Mouse (Mus musculus): ENCODE results near the gene Ssr1. TPM values are rescaled to one million over a fixed set of nuclear protein-coding genes. Genes with fewer than 3 reads are reported as not detected.

The Ssr1 gene
- polyA plus RNA-seq, 1 experiment from 2014 or later, result 116 TPM

DNA sequence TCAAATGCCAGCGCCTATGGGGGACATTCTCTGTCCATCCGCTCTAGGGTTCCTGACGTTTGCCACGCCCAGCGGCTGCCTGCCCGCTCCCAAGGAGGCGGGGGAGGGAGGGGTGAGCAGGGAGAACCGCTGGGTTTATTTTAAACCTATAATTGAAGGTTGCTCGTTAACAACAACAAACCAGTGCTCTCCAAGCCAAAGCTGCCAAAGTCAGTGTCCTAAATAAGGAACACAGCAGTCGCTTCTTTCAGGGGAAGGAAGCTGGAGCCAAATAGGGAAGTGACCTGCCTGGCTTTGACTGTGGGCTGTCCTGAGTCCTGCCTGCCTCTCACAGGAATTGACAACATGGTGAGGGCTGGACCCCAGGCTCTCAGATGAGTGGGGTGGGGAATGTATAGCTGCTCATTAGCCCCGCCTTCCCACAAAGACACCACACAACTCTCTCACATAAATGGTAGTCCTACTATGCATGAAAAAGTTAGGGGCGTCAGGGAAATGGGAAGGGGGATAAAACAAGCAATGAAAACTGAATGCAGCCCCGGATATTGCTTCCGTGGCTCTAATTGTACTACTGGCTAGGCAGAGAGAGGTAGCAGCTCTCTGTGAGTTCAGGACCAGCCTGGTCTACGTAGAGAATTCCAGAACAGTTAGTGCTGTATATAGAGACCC lies 34.6 kb downstream of the Ssr1 start:
- peaks cover 9% of the 10 kb centered on the region for H3K4me1 ChIP-seq
- 78% methylated on average over 15 of the region's 15 CpGs for WGBS
- H3K4me3 ChIP-seq, result no peak overlapping the region
- H3K36me3 ChIP-seq, result no peaks in the 10 kb centered on the region
- no peaks in the 10 kb centered on the region for H3K9me3 ChIP-seq (replicated peaks)
- no peak overlapping the region for H3K27ac ChIP-seq (replicated peaks)
- peaks cover 7% of the 10 kb centered on the region for H3K27me3 ChIP-seq (ENCODE audit: low read depth, poor library complexity, severe bottlenecking)
- no peak for DNase-seq (ENCODE audit: low spot score)

DNA sequence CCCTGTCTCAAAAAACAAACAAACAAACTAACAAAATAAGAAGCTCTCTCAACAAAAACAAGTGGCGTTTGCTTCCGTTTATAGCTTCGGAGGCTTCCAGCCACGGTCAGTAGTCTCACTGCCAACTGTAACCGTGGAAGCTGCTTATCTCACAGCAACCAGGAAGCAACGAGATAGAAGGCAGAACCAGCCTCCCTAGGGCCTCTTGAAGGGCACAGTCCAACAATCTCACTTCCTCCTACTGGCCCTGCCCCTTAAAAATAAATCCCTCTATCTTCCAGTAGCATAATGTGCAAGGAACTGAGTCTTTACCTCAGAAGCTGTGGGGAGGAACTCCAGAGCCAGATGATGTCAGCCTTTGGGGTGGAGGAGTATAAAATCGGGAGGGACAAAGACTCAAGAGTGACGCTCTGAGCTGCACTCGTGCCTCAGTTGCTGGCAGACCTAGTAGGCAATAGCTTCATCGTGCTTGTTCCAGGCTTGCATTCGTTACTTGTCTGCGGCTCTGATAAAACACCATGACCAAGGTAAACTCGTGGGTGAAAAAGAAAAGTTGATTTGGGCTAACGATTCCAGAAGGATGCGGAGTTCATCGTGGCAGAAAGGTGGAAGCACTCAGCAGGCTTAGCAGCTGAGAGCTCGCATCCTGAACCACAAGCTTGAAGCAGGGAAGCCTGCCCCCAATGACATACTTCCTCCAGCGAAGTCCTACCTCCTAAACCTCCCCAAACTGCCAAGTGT lies 35.3 kb downstream of the Ssr1 start:
- Histone ChIP-seq H3K27ac (replicated peaks) (no peak overlapping the region), H3K4me1 (peaks cover 2% of the 10 kb centered on the region), H3K36me3 (no peaks in the 10 kb centered on the region), H3K27me3 (ENCODE audit: low read depth, poor library complexity, severe bottlenecking) (no peaks in the 10 kb centered on the region), H3K4me3 (no peak overlapping the region), H3K9me3 (replicated peaks) (no peaks in the 10 kb centered on the region)
- DNase-seq (ENCODE audit: low spot score), result no peak
- 90% methylated on average over 18 of the region's 18 CpGs for WGBS

DNA sequence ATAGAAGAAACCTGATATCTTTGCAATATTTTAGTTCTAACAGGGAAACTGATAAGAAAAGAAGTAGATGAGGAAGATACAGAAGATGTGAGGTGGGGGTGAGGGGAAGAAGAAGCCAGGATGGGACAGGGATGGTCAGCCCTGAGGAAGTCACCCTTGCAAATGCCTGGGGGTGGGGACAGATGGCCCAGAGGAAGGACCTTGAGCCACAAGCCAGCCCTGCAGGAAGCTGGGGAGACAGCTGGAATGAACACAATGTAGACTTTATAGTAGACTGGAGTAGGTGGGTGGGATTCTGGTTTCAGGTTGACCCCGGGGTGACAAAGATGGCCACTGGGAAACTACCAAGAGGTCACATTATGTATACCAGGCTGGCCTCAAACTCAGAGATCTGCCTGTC lies 39.7 kb downstream of the Ssr1 start:
- 100% methylated on average over 1 of the region's 1 CpGs for WGBS

DNA sequence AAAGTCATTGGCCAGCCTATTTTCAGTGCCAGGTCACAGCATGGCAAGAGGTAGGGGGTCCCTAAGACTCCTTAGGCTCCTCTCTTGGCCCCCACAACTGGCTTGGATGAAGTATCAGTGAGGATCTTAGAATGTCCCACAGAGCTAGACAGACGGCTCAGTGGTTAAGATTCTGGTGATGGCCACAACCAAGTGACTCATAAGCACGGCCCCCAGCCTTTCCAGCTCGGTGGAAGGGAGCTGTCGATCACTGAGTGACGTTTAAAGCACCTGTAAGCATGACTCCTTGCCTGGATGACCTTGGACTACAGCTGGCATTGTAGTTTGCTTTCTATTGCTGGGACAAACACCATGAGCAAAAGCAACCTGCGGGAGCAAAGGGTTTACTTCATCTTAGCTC lies 41.0 kb downstream of the Ssr1 start:
- Histone ChIP-seq H3K4me3 (no peak overlapping the region), H3K36me3 (peaks cover 25% of the 10 kb centered on the region), H3K27me3 (ENCODE audit: low read depth, poor library complexity, severe bottlenecking) (no peaks in the 10 kb centered on the region), H3K27ac (replicated peaks) (no peak overlapping the region), H3K4me1 (0 out of 2 replicates have a peak, but pooled peaks cover 4% of the 10 kb centered on the region), H3K9me3 (replicated peaks) (no peaks in the 10 kb centered on the region)
- no peak for DNase-seq (ENCODE audit: low spot score)
- 87% methylated on average over 6 of the region's 6 CpGs for WGBS

More for the DNA sequence above, 39.7 kb downstream of the Ssr1 start:
- Histone ChIP-seq H3K4me1 (no peaks in the 10 kb centered on the region), H3K27me3 (ENCODE audit: low read depth, poor library complexity, severe bottlenecking) (no peaks in the 10 kb centered on the region), H3K9me3 (replicated peaks) (no peaks in the 10 kb centered on the region), H3K27ac (replicated peaks) (no peak overlapping the region), H3K36me3 (peaks cover 12% of the 10 kb centered on the region), H3K4me3 (no peak overlapping the region)
- no peak for DNase-seq (ENCODE audit: low spot score)

DNA sequence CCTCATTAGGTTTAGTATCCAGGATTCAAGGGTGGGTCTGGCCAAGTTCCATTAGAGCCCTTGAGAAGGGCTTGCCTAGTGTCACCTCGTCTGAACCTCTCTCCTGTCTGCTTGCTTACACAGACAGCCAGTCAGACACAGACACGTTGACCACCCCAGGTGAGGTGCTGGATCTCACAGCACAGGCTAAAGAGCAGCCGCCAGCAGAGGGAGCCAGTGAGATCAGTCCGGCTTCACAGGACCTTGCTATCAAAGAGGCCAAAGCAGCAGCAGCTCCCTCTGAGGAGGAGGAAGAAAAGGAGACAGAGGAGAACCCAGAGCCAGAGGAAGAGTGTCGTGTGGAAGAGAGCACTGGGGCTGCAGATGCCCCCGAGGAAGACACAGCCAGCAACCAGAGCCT lies 47.3 kb downstream of the Ssr1 start:
- Histone ChIP-seq H3K36me3 (peaks cover 38% of the 10 kb centered on the region), H3K4me3 (no peak overlapping the region), H3K9me3 (replicated peaks) (no peaks in the 10 kb centered on the region), H3K27me3 (ENCODE audit: low read depth, poor library complexity, severe bottlenecking) (no peaks in the 10 kb centered on the region), H3K4me1 (peaks cover 10% of the 10 kb centered on the region), H3K27ac (replicated peaks) (no peak overlapping the region)
- 24% methylated on average over 6 of the region's 6 CpGs for WGBS
- DNase-seq (ENCODE audit: low spot score), result peak; percentile 77

DNA sequence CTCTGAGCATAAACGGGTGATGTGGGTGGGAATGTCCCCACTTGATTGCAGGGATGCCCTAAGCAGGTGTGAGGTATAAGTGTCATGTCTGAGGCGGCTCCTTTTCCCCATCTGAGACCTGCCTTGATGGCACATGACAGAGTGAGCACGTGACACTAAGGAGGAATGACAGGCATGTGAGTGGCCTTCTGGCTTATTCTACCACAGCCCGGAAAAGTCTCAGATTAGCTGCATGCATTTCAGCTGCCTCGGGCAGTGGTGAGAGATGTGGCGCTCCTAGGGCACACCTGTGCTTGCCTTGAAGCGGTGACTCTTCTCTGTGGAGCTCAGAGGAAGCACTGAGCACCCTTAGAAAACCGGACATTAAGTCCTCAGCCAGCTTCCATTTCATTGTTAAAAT lies 48.6 kb downstream of the Ssr1 start:
- H3K4me1 ChIP-seq, result peaks cover 19% of the 10 kb centered on the region
- peaks cover 37% of the 10 kb centered on the region for H3K36me3 ChIP-seq
- no peaks in the 10 kb centered on the region for H3K9me3 ChIP-seq (replicated peaks)
- DNase-seq (ENCODE audit: low spot score), result no peak
- H3K27me3 ChIP-seq (ENCODE audit: low read depth, poor library complexity, severe bottlenecking), result no peaks in the 10 kb centered on the region
- H3K27ac ChIP-seq (replicated peaks), result no peak overlapping the region
- H3K4me3 ChIP-seq, result no peak overlapping the region
- WGBS, result 82% methylated on average over 8 of the region's 8 CpGs

DNA sequence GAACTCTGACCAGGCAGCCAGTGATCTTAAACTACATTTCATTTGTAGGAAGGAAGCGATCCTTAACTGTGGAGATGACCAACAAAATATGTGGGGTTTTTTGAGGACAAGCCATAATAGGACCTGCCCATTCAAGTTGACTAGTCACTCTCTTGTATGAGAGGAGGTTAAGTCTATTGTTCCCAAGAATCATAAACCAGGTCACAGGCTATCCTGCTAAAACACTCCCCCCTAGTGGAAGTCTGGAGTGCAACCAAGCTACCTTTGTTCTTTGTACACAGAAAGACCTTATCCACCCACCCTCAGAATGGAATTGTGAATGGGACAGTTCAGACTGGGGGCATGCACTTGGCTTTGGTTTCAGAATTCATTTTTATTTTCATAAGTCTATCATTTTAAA lies 49.7 kb downstream of the Ssr1 start:
- Histone ChIP-seq H3K27ac (replicated peaks) (no peak overlapping the region), H3K9me3 (replicated peaks) (no peaks in the 10 kb centered on the region), H3K27me3 (ENCODE audit: low read depth, poor library complexity, severe bottlenecking) (no peaks in the 10 kb centered on the region), H3K4me1 (peaks cover 19% of the 10 kb centered on the region), H3K36me3 (peaks cover 26% of the 10 kb centered on the region), H3K4me3 (no peak overlapping the region)
- no peak for DNase-seq (ENCODE audit: low spot score)
- 83% methylated on average over 1 of the region's 1 CpGs for WGBS

DNA sequence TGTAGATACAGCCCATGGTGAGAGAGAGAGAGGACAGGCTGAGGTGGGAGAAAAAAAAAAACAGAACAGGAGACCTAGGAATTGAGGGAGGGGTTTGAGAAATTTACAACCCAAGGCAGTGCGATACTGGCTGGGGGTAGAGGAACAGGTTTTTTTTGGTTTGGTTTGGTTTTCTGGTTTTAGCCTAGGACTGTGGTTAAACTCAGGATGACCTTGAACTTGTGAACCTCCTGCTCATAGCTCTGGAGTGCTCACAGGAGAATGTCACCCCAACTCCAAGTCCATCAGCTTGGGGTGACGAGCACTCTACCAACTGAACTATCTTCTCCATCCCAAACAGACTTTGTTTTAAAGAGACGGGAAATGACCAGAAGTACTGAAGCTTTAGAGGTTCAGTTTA lies 50.6 kb downstream of the Ssr1 start:
- no peak for DNase-seq (ENCODE audit: low spot score)
- Histone ChIP-seq H3K36me3 (peaks cover 21% of the 10 kb centered on the region), H3K4me1 (peaks cover 19% of the 10 kb centered on the region), H3K27me3 (ENCODE audit: low read depth, poor library complexity, severe bottlenecking) (no peaks in the 10 kb centered on the region), H3K4me3 (no peak overlapping the region), H3K27ac (replicated peaks) (no peak overlapping the region), H3K9me3 (replicated peaks) (no peaks in the 10 kb centered on the region)
- 90% methylated on average over 3 of the region's 3 CpGs for WGBS

DNA sequence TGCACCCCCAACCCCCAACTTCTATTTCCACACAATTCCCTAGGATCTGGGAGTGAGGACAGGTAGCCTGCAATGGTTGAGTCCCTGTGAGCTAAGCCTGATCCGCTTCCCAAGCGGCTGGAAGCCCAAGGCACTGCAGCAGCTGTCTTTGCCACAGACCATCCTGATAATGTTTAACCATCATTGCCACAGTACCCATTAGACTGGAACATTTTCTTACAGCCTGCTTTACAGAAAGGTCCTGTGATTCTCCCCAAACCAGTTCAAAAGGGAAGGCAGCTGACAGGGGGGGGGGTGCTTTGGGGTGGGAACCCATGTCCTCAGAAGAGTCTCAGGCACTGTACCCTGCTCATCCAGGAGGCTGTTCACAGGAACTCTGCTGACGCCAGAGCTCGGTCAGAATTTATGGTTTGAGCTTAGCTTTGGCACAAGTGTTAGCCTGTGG lies 51.1 kb downstream of the Ssr1 start:
- Histone ChIP-seq H3K36me3 (peaks cover 20% of the 10 kb centered on the region), H3K4me1 (peaks cover 16% of the 10 kb centered on the region), H3K9me3 (replicated peaks) (no peaks in the 10 kb centered on the region), H3K27ac (replicated peaks) (no peak overlapping the region), H3K4me3 (no peak overlapping the region), H3K27me3 (ENCODE audit: low read depth, poor library complexity, severe bottlenecking) (no peaks in the 10 kb centered on the region)
- no peak for DNase-seq (ENCODE audit: low spot score)
- WGBS, result 88% methylated on average over 4 of the region's 4 CpGs

DNA sequence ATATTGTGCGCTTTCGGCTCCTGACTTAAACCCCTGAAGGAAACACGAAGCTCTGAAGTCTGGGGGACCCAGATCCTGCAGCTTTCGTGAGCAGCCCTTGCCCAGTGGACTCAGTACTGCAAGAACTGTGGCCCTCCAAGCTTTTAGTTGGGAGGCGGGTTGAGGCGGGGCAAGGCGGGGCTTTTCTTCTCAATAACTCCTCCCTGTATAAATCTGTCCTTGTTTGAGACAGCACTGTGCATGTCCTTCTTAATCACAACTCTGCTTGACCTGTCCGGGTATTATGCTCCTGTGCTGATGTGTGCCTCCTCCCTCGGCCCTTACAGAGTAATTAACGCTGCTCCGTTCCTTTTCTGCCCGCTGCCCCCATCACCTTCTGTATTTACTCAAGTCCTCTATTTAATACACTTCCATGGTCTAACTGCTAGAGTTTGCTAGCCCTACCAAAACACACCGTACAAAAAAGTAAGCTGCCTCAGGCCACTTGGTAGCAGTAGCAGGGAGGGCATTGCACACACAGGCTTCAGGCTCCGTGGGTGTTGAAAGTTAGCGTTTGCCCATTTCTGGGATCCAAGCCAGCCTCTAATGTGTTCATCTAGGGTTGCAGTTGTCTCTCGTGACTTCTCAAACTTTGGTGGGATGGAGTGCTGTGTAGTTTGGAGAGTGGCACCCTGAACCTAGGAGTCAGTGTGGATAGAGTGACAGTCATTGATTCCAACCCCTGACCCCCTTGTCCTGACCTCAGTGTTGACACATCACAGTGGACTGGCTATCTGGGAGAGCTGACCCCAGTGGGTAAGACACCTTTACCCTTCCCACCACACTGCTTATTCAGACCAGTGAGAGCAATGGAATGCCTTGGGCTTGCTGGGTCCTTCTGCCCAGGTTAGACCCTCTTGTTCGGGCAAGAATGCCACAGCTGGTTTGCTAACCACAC lies 51.8 kb downstream of the Ssr1 start:
- Histone ChIP-seq H3K4me1 (peaks cover 16% of the 10 kb centered on the region), H3K9me3 (replicated peaks) (no peaks in the 10 kb centered on the region), H3K27me3 (ENCODE audit: low read depth, poor library complexity, severe bottlenecking) (no peaks in the 10 kb centered on the region), H3K4me3 (no peak overlapping the region), H3K36me3 (peaks cover 17% of the 10 kb centered on the region), H3K27ac (replicated peaks) (no peak overlapping the region; the same call in 1 of the 2 replicates)
- WGBS, result 72% methylated on average over 17 of the region's 17 CpGs
- DNase-seq (ENCODE audit: low spot score), result no peak

DNA sequence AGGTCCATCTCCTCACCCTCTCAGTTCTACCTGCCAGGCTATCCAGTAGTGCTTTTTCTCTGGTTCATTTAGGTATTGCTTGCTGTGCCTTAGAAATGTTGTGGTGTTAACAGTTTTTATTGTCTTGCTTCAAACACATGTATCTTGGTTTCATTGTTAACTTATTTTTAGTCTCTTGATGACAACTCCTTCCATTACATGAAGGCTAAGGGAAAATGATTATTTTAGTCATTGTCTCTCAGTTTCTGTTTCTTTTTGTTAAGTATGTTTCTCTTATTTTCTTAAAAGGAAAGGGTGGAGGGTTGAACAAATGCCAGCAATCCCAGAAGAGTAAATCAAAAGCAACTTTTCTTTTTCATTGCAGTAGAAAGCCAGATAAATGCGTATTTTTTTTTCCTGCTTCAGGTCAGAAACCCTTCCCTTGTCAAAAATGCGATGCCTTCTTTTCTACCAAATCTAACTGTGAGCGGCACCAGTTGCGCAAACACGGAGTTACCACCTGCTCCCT lies 52.8 kb downstream of the Ssr1 start:
- Histone ChIP-seq H3K4me3 (no peak overlapping the region), H3K27me3 (ENCODE audit: low read depth, poor library complexity, severe bottlenecking) (no peaks in the 10 kb centered on the region), H3K9me3 (replicated peaks) (no peaks in the 10 kb centered on the region), H3K27ac (replicated peaks) (no peak overlapping the region), H3K36me3 (peaks cover 20% of the 10 kb centered on the region), H3K4me1 (peaks cover 16% of the 10 kb centered on the region)
- WGBS, result 76% methylated on average over 5 of the region's 5 CpGs
- DNase-seq (ENCODE audit: low spot score), result no peak

DNA sequence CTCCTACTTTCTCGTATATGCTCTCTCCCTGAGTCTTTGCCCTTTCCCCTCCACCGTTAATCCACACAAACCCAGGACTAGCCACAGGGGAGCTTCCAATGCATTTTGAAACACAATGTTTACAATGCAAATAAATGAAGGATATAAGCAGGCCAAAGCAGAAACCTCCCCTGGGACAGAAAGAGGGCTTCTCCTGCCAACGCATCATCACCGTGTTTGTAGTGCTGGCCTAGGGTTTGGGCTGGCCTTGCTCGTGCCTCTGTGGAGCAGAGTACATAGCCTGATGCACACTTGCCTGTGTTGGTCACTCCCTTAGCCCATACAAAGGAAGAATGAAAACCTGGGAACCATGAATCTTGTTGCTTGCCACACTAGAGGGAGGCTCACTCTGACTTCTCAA lies 53.4 kb downstream of the Ssr1 start:
- Histone ChIP-seq H3K9me3 (replicated peaks) (no peaks in the 10 kb centered on the region), H3K27ac (replicated peaks) (no peak overlapping the region), H3K27me3 (ENCODE audit: low read depth, poor library complexity, severe bottlenecking) (no peaks in the 10 kb centered on the region), H3K4me3 (no peak overlapping the region), H3K36me3 (peaks cover 24% of the 10 kb centered on the region), H3K4me1 (peaks cover 16% of the 10 kb centered on the region)
- 67% methylated on average over 5 of the region's 5 CpGs for WGBS
- no peak for DNase-seq (ENCODE audit: low spot score)

Data from midbrain, embryonic 10.5 days (tissue).